Mouse (Mus musculus): ENCODE measurements around the gene Ears2.

- TF ChIP-seq CTCF (IDR thresholded peaks at IDR 0.05; ENCODE audit: low read depth) (no peak), EP300 (IDR thresholded peaks at IDR 0.05; ENCODE audit: low read depth) (no peak)
Measured at GRCm38 (mm10) chr7:122045711-122046110, 21.4 kb downstream of the Ears2 start.
